Comparison of ENCODE assay signal across 8 mouse cellular contexts in the genomic region with DNA sequence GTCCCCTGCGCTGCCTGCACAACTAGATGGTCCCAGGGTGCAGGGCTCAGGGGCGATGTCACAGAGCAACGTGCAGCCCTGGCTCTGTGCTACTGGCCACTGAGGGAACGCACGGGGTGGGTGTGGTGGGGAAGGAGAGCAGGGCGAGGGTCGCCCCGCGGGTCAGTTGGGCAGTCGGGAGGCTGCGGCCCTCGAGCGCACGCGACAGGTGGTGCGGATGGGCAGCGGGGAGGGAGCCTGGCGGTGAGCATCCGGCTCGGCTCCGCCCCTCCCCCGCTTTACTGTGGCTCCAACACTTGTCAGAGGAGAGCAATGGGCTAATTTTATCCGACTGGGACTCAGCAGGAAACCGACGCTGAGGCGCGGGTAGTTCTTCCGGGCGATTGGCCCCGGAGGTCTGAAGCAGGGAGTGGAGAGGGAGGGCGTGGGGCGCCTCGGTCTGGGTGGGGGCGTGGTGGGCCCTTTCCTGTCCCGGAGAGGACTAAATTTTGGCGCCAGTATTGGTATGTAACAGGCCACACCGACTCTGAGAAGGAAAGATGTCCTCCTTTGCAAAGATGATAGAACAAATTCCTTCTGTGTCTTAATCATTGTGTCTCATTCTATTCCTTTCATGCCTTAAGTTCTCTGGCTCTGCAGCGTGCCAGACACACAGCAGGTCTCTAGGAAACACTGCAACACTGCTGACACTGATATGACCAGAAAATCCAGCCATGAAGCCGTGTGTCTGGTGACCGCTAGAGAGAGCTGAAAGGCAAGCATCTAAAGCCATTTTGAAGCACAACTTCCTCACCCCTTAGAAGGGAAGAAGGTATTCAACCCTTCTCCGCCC.
DNase-seq lines count a peak whose midpoint lies in the region; ATAC-seq lines count a peak whose summit lies in the region.

No protein-coding gene starts in this region.

- peaks cover 4% of the 10 kb centered on the region; the same call in 1 of the 2 replicates for H3K9me3 ChIP-seq in erythroblast, embryonic 14.5 days (ENCODE audit: control insufficient read depth, low read length)

- peaks cover 4% of the 10 kb centered on the region for H3K4me1 ChIP-seq in erythroblast, embryonic 14.5 days (ENCODE audit: control insufficient read depth)

- H3K27me3 ChIP-seq in erythroblast, embryonic 14.5 days (ENCODE audit: control insufficient read depth): peaks cover 61% of the 10 kb centered on the region

- DNase-seq in embryo, embryonic 10 days (ENCODE audit: low spot score): peak; percentile 74
- DNase-seq in gastrocnemius, postnatal 25 days: peak; percentile 50
- peak; percentile 26 to 70 for DNase-seq in left cerebral cortex, adult 9 months (ENCODE audit: low spot score in 2 of 2)
- DNase-seq in right cerebral cortex, postnatal 4 days: peak; percentile 72

- ATAC-seq in erythroblast, adult 5-6 weeks (replicated peaks; ENCODE audit: low FRiP score, poor library complexity, severe bottlenecking): no peak
- peak; percentile 87 for ATAC-seq in inflammation-experienced regulatory T-cells, adult 6 months
- ATAC-seq in megakaryocyte, adult 5-6 weeks (ENCODE audit: poor library complexity, severe bottlenecking): peak; percentile 88

- peak overlapping the region; percentile 47 for H3K4me3 ChIP-seq in erythroblast, embryonic 14.5 days (replicated peaks)

- H3K36me3 ChIP-seq in erythroblast, embryonic 14.5 days (ENCODE audit: control insufficient read depth): no peaks in the 10 kb centered on the region
